Mouse (Mus musculus) ES-Bruce4 (cell line): Measurements from ENCODE around the gene Pdia3. TPM values are rescaled to one million over a fixed set of nuclear protein-coding genes. Genes with fewer than 3 reads are reported as not detected.
A peak's percentile ranks its signal among the peaks of the same experiment; 100 is the strongest.

Experiments
- H3K27ac ChIP-seq: 2 replicates; pipeline ENCODE4 v1.5.1; 2012; ENCODE audit warnings: low read length, inconsistent platforms; ENCODE audit not compliant: insufficient read depth
- H3K27me3 ChIP-seq: 2 replicates; pipeline ENCODE4 v1.6.1; 2012; ENCODE audit warnings: mild to moderate bottlenecking, low read length, inconsistent platforms; ENCODE audit not compliant: control insufficient read depth, poor library complexity, insufficient read depth, severe bottlenecking
- H3K36me3 ChIP-seq: 2 replicates; pipeline ENCODE4 v1.6.1; 2012; ENCODE audit warnings: inconsistent platforms, mild to moderate bottlenecking, low read length, moderate library complexity; ENCODE audit not compliant: control insufficient read depth, poor library complexity, insufficient read depth, severe bottlenecking
- H3K4me1 ChIP-seq: one replicate; pipeline ENCODE4 v1.8.1; 2011; ENCODE audit warnings: low read length; ENCODE audit not compliant: control insufficient read depth, insufficient read depth
- H3K4me3 ChIP-seq: 2 replicates; pipeline ENCODE4 v1.5.1; 2011; ENCODE audit warnings: low read depth, mild to moderate bottlenecking, low read length
- H3K9ac ChIP-seq: 2 replicates; pipeline ENCODE4 v1.6.1; 2012; ENCODE audit warnings: low read depth, mild to moderate bottlenecking, inconsistent platforms; ENCODE audit not compliant: poor library complexity, severe bottlenecking
- H3K9me3 ChIP-seq: replicated peaks from 2 replicates; pipeline ENCODE4 v1.6.1; 2012; ENCODE audit warnings: mild to moderate bottlenecking, low read length, inconsistent platforms; ENCODE audit not compliant: control insufficient read depth, poor library complexity, insufficient read depth, severe bottlenecking
- CTCF ChIP-seq: IDR thresholded peaks from one replicate; pipeline ENCODE4 v1.8.1; 2011; ENCODE audit warnings: low read depth, low read length
- EP300 ChIP-seq: IDR thresholded peaks from 2 replicates; pipeline ENCODE4 v1.6.1; 2011; ENCODE audit warnings: low read depth, low read length; ENCODE audit not compliant: insufficient read depth
- POLR2A ChIP-seq: IDR thresholded peaks from one replicate; pipeline ENCODE4 v1.8.1; 2011; ENCODE audit warnings: low read length; ENCODE audit not compliant: insufficient read depth
- polyA plus RNA-seq: library from polyadenylated mRNA; stranded (reverse); fragments of >200 nt; gene quantifications from 2 replicates; pipeline ENCODE4 v1.2.4, GENCODE M21; 2011; ENCODE audit warnings: low read depth; ENCODE audit not compliant: missing spikeins, insufficient read depth, insufficient read length

The Pdia3 gene
- polyA plus RNA-seq, 1 experiment, result 515 TPM

- H3K27me3 ChIP-seq, result no peaks in the 10 kb centered on the region
- no peaks in the 10 kb centered on the region for H3K36me3 ChIP-seq
- H3K9ac ChIP-seq, result no peak overlapping the region
- no peaks in the 10 kb centered on the region for H3K9me3 ChIP-seq
- H3K27ac ChIP-seq, result no peak overlapping the region
- TF ChIP-seq CTCF, result no peak
- TF ChIP-seq POLR2A, result no peak
- TF ChIP-seq EP300, result no peak
- no peaks in the 10 kb centered on the region for H3K4me1 ChIP-seq
- no peak overlapping the region for H3K4me3 ChIP-seq
Measured at GRCm38 (mm10) chr2:121445117-121445516, 31.5 kb downstream of the Pdia3 start.

GRCm38 (mm10) chr2:121446506-121446905, 32.9 kb downstream of the Pdia3 start:
- Histone ChIP-seq H3K4me1 (no peaks in the 10 kb centered on the region), H3K9me3 (no peaks in the 10 kb centered on the region), H3K27ac (no peak overlapping the region), H3K36me3 (peaks cover 6% of the 10 kb centered on the region), H3K27me3 (no peaks in the 10 kb centered on the region), H3K4me3 (no peak overlapping the region), H3K9ac (no peak overlapping the region)
- no peak for TF ChIP-seq EP300
- TF ChIP-seq POLR2A, result no peak
- no peak for TF ChIP-seq CTCF

GRCm38 (mm10) chr2:121447006-121447405, 33.4 kb downstream of the Pdia3 start:
- Histone ChIP-seq H3K27me3 (no peaks in the 10 kb centered on the region), H3K9ac (no peak overlapping the region)
- TF ChIP-seq EP300 (no peak), CTCF (no peak), POLR2A (no peak)

GRCm38 (mm10) chr2:121448136-121448535, 34.6 kb downstream of the Pdia3 start:
- Histone ChIP-seq H3K9ac (peak overlapping the region; percentile 82), H3K4me1 (no peaks in the 10 kb centered on the region), H3K27ac (peak overlapping the region; percentile 93), H3K4me3 (no peak overlapping the region), H3K27me3 (no peaks in the 10 kb centered on the region), H3K9me3 (no peaks in the 10 kb centered on the region), H3K36me3 (peaks cover 16% of the 10 kb centered on the region)
- TF ChIP-seq POLR2A (no peak), CTCF (no peak), EP300 (no peak)

More at GRCm38 (mm10) chr2:121447006-121447405, 33.4 kb downstream of the Pdia3 start:
- H3K4me3 ChIP-seq, result no peak overlapping the region
- H3K36me3 ChIP-seq, result peaks cover 9% of the 10 kb centered on the region
- H3K9me3 ChIP-seq, result no peaks in the 10 kb centered on the region
- H3K4me1 ChIP-seq, result no peaks in the 10 kb centered on the region
- H3K27ac ChIP-seq, result no peak overlapping the region

GRCm38 (mm10) chr2:121448739-121449535, 35.4 kb downstream of the Pdia3 start, which contains the start of gene Serf2:
Gene Serf2, plus strand, starts transcription at chr2:121449195.
- Histone ChIP-seq H3K4me1 (peaks cover 2% of the 10 kb centered on the region), H3K9ac (peak within 1 kb of the TSS; percentile 87), H3K9me3 (no peaks in the 10 kb centered on the region), H3K36me3 (peaks cover 20% of the 10 kb centered on the region), H3K4me3 (peak within 1 kb of the TSS; percentile 83), H3K27ac (peak within 1 kb of the TSS; percentile 93), H3K27me3 (no peaks in the 10 kb centered on the region)
- 0 out of 2 replicates have a peak, but pooled peaks have one; percentile 29 for TF ChIP-seq EP300
- peak; percentile 93 for TF ChIP-seq POLR2A
- TF ChIP-seq CTCF, result no peak

GRCm38 (mm10) chr2:121449545-121450011, 36.0 kb downstream of the Pdia3 start:
- H3K9ac ChIP-seq, result peak overlapping the region; percentile 87
- no peaks in the 10 kb centered on the region for H3K9me3 ChIP-seq
- H3K36me3 ChIP-seq, result peaks cover 20% of the 10 kb centered on the region
- no peak overlapping the region for H3K27ac ChIP-seq
- H3K4me3 ChIP-seq, result peak overlapping the region; percentile 74
- H3K27me3 ChIP-seq, result no peaks in the 10 kb centered on the region
- TF ChIP-seq CTCF (no peak), POLR2A (no peak), EP300 (no peak)
- H3K4me1 ChIP-seq, result peaks cover 2% of the 10 kb centered on the region
